Mouse (Mus musculus) liver, adult (tissue): Measurements from ENCODE around the gene Gm21310.
"Not testable (repeated sequence)": the region's sequence is repeated elsewhere in the genome, so short reads cannot be mapped to it uniquely, and the experiment has no call there.

Experiments
- GATA4 ChIP-seq: IDR thresholded peaks from 2 replicates; pipeline ENCODE4 v1.6.1; 2014; ENCODE audit warnings: mild to moderate bottlenecking, low read length; ENCODE audit not compliant: insufficient replicate concordance

Gm21310 gene

DNA sequence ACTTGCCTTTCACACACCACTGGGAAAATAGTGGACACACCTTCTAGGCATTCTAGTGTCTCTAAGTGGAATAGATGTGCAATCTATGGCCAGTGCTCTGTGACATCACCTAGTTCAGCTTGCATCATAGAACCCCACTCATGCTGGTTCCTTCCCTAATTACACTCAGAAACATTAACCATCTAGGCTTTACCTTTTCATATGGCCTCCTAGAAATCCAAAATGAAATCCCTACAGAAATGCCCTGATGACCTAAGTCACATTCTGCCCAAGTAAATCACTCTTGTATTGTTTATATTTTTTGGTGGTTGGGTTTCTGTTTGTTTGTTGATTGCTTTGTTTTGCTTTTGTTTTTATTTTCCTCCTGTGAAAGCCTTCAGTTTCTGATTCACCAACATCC, at the start of gene Gm21310:
Gene Gm21310, minus strand, starts transcription at position 101 of the 400 bp plus-strand sequence.
- TF ChIP-seq GATA4, result not testable (repeated sequence)
